ENCODE assay signal across 29 mouse cellular contexts in genomic region chr3:148603276-148603675, GRCm38 (mm10).
DNase-seq lines count a peak whose midpoint lies in the region; TF ChIP-seq lines count a peak whose summit lies in the region.
"Had no signal": no experiment of that assay in that cellular context is flagged by ENCODE, and none has a peak within 500 bp of the region (broad histone marks: within the 10 kb centered on the region; RNA-seq: fewer than 3 reads in every experiment).

No protein-coding gene starts in this region.

- intact Hi-C loops in left cerebral cortex, postnatal 4 days (cut with DNase I), result no loop called here
- intact Hi-C loops in left cerebral cortex, postnatal 14 days (cut with DNase I), result no loop called here

- no peak overlapping the region for H3K4me3 ChIP-seq in heart, embryonic 10.5 days
- no peak overlapping the region for H3K4me3 ChIP-seq in thymus, adult 2 months (ENCODE audit: control insufficient read depth, insufficient read depth, low read length)
- H3K4me3 ChIP-seq: embryonic facial prominence, embryonic 12.5 days; forebrain, embryonic 15.5 days; limb, embryonic 10.5 days; limb, embryonic 15.5 days; liver, embryonic 15.5 days; midbrain, embryonic 10.5 days; midbrain, embryonic 15.5 days; neural tube, embryonic 15.5 days; stomach, embryonic 15.5 days had no signal

- H3K27me3 ChIP-seq in heart, embryonic 10.5 days (ENCODE audit: insufficient read depth, poor library complexity, severe bottlenecking), result no peaks in the 10 kb centered on the region
- no peaks in the 10 kb centered on the region for H3K27me3 ChIP-seq in thymus, adult 2 months (ENCODE audit: control insufficient read depth, insufficient read depth, low read length)
- H3K27me3 ChIP-seq: CH12.LX; embryonic facial prominence, embryonic 12.5 days; forebrain, embryonic 15.5 days; limb, embryonic 15.5 days; liver, embryonic 15.5 days; midbrain, embryonic 15.5 days; neural tube, embryonic 15.5 days; stomach, embryonic 15.5 days had no signal

- no peaks in the 10 kb centered on the region for H3K4me1 ChIP-seq in heart, embryonic 10.5 days
- no peaks in the 10 kb centered on the region for H3K4me1 ChIP-seq in thymus, adult 2 months (replicated peaks; ENCODE audit: control insufficient read depth, insufficient read depth, low read length)
- H3K4me1 ChIP-seq: embryonic facial prominence, embryonic 12.5 days; forebrain, embryonic 15.5 days; limb, embryonic 10.5 days; limb, embryonic 15.5 days; liver, embryonic 15.5 days; midbrain, embryonic 10.5 days; midbrain, embryonic 15.5 days; neural tube, embryonic 15.5 days; stomach, embryonic 15.5 days had no signal

- DNase-seq in cerebellum, postnatal 10 days, result peak; percentile 52 to 62
- DNase-seq in cerebellum, adult 9-11 months, result no peak
- DNase-seq in heart, adult 11 months, result peak; percentile 94
- DNase-seq in heart, embryonic 10.5 days (ENCODE audit: low spot score), result no peak
- DNase-seq in left cerebral cortex, postnatal 4 days, result peak; percentile 35
- no peak for DNase-seq in left cerebral cortex, postnatal 14 days (ENCODE audit: low spot score in 2 of 2)
- peak; percentile 26 for DNase-seq in heart, postnatal 4 days
- no peak for DNase-seq in thymus, adult 2 months
- DNase-seq: cerebellum, adult 2 months; embryo, embryonic 11 days; kidney, adult 8-10 months; kidney, postnatal 4 days; lung, embryonic 14.5 days; lung, postnatal 14 days; retina, postnatal 1 day; right cerebral cortex, postnatal 14 days; thymus, adult 18-20 months; thymus, postnatal 36 days had no signal

- H3K27ac ChIP-seq in heart, embryonic 10.5 days, result no peak overlapping the region
- no peak overlapping the region for H3K27ac ChIP-seq in thymus, adult 2 months (ENCODE audit: control insufficient read depth, insufficient read depth, low read length)
- H3K27ac ChIP-seq: embryonic facial prominence, embryonic 12.5 days; forebrain, embryonic 15.5 days; kidney, postnatal 0 days; limb, embryonic 10.5 days; limb, embryonic 15.5 days; liver, embryonic 15.5 days; midbrain, embryonic 10.5 days; midbrain, embryonic 15.5 days; neural tube, embryonic 15.5 days; stomach, embryonic 15.5 days had no signal

- WGBS in heart, embryonic 10.5 days, result 85% methylated on average over 6 of the region's 6 CpGs
- WGBS in thymus, adult 2 months, result 91% methylated on average over 6 of the region's 6 CpGs

- H3K9me3 ChIP-seq in heart, embryonic 10.5 days, result no peaks in the 10 kb centered on the region
- H3K9me3 ChIP-seq: embryonic facial prominence, embryonic 12.5 days; forebrain, embryonic 15.5 days; limb, embryonic 10.5 days; limb, embryonic 15.5 days; liver, embryonic 15.5 days; midbrain, embryonic 10.5 days; midbrain, embryonic 15.5 days; neural tube, embryonic 15.5 days; stomach, embryonic 15.5 days had no signal

- no peak for TF ChIP-seq CTCF in thymus, adult 2 months (IDR thresholded peaks at IDR 0.05; ENCODE audit: borderline replicate concordance, control insufficient read depth, extremely low read depth, insufficient read depth, low read length, poor library complexity)

- no peaks in the 10 kb centered on the region for H3K36me3 ChIP-seq in heart, embryonic 10.5 days
- no peaks in the 10 kb centered on the region for H3K36me3 ChIP-seq in thymus, adult 2 months (ENCODE audit: control insufficient read depth, insufficient read depth, low read length)
- H3K36me3 ChIP-seq: embryonic facial prominence, embryonic 12.5 days; forebrain, embryonic 15.5 days; limb, embryonic 10.5 days; limb, embryonic 15.5 days; liver, embryonic 15.5 days; midbrain, embryonic 10.5 days; midbrain, embryonic 15.5 days; neural tube, embryonic 15.5 days; stomach, embryonic 15.5 days had no signal

- TF ChIP-seq POLR2A in thymus, adult 2 months (IDR thresholded peaks at IDR 0.05; ENCODE audit: control insufficient read depth, extremely low read depth, insufficient read depth, low read length, poor library complexity), result no peak

Comparison
In these comparisons a context has a peak if more than half of its experiments do, and no peak if none do; other contexts are left out.
1. DNase-seq: peak in cerebellum, postnatal 10 days (2 of 2), heart, adult 11 months (single experiment), left cerebral cortex, postnatal 4 days (single experiment) and heart, postnatal 4 days (single experiment); none in cerebellum, adult 9-11 months (single experiment), heart, embryonic 10.5 days (single experiment), left cerebral cortex, postnatal 14 days (0 of 2) and thymus, adult 2 months (single experiment).